Mouse (Mus musculus) G1E-ER4 (cell line): Measurements from ENCODE around the gene Prune2. TPM values are rescaled to one million over a fixed set of nuclear protein-coding genes. Genes with fewer than 3 reads are reported as not detected.

Experiments
- GATA1 ChIP-seq: IDR thresholded peaks from one replicate; pipeline ENCODE4 v1.8.0; 2012; ENCODE audit warnings: low read length, inconsistent platforms
- polyA plus RNA-seq: library from polyadenylated mRNA; stranded (reverse); fragments of >175 nt; gene quantifications from 2 replicates; pipeline ENCODE4 v1.2.3, GENCODE M21; 2012

Prune2 gene
- polyA plus RNA-seq, 1 experiment, result not detected

DNA sequence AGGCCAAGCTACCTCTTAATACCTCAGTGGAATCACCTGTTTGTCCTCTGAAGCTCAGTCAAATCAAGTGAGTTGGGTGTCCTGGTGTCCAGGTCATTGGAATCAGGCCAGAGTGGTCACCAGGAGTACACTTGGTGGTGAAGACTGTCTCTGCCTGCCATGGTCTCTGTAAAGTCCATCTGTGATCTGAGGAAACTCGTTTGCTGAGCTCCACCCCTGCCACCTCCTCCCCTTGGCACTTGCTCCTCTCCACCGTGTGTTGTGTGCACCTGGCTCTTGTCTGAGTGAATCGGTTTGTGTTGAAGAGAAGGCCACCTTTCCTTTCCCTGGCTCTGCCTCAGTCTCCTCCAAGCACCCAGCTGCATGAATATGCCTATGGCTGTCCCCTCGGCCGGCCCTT is 238.8 kb downstream of the Prune2 start:
- TF ChIP-seq GATA1, result no peak

DNA sequence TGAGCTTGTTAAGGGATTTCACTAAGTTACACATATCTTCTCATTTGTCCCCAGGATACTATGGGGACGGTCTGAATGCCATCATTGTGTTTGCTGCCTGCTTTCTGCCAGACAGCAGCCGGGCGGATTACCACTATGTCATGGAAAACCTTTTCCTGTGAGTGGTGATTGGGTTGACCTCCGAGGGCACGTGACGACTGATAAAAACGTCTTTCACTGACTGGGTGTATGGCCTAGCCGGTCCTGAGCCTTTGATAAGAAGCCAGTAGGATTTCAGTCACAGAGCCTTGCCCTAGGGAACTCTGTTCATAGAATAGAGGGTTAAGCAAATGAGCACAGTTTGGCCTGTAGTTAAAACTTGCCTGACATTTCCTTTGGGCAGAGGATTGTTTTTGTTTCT is 243.1 kb downstream of the Prune2 start:
- no peak for TF ChIP-seq GATA1

DNA sequence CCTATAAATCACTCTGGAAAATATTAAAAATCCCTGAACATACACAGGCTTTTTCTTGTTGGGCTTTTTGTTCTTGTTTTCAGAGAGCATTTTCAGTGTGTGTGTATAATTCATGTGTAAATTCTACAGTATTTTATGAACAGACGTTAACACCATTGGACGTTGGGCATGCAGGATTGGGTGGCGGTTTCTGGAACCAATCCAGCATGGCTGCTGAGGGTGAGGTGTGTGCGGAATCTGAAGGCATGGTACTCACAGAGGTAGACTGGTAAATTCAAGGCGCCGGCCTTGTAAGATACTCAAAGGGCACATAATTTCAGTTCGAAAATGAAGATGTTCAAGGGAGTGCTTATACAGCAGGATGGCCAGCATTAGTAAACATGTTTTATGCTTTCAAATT is 251.2 kb downstream of the Prune2 start:
- TF ChIP-seq GATA1, result no peak

DNA sequence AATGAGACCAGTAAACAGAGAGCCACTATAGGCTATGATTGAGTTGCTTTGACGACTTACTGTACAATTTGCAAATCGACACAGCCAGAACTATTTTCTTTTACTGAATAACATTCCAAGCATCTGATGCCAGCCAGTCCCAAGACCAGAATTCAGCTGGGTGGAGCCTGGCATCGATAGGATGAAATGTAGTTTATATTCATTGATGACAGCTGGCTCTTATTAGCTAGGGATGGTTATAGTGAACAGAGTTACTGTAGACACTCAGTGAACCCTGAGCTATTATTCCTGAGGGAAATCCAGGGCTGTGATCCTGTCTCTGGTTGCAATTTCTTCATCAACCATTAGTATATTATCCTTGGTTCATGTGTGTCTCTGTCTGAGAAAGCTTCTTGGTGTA is 254.6 kb downstream of the Prune2 start:
- TF ChIP-seq GATA1, result no peak

DNA sequence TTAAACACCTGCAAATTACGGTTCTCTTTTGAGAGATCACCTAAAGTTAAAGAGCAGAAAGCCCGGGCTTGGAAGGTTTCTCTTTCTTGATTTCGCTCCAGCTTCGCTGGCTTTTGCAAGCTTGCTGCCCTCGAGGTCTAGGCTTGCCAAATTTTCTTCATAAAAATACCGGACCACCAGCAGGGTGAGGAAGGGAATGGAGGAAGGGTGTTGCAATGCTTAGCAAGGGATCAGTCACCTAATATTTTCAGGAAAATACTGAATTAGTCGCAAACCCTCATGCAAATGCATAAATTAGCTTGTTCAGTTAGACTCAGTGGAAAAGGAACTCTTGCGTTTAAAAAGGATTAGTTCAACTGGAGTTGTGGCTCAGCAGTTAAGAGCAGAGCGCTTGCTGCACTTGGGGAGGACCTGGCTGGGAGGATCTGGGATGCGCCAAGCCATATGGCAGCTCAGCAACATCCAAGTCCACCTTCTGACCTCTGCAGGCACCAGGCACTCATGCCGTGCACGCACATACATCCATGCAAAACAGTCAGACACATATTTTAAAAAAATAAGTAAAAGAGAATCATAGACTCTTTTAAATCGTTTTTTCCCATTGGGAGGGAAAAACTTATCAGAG is 259.1 kb downstream of the Prune2 start:
- no peak for TF ChIP-seq GATA1

DNA sequence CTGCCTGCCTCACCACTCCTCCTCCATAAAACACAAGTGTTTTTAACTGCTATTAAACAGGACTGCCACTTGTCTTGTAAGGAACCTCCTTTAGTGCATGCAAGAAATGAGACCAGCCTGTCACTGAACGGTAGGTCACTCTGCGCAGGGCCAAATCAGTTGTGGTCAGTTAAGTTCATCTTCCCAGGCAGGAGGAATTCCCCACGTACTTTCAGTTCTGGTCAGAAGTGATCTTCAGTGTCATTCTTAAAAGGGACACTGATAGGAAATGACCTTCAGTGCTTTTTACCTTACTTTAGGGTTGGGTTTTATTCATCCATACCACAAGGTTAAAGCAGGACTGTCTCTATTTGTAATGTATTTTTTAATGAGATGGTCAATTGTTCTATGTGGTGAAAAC is 262.3 kb downstream of the Prune2 start:
- TF ChIP-seq GATA1, result no peak

DNA sequence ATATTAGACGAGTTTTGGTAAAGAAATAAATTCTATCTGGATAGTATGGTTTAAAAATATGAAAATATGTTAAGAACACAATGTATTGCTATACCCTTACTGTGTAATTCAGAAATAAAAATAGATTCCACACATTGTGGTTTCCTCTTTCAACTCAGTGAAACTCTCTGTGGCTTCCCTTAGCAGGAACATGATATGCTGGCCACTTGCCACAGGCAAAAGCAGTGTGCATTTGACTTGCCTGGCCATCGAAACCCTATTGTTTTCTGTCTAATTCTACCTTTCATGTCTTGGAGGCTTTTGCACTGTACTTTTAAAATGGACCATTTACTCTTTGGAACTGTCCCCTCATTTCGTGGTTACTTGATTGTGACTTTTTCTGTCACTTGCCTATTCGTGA is 267.9 kb downstream of the Prune2 start:
- TF ChIP-seq GATA1, result no peak

DNA sequence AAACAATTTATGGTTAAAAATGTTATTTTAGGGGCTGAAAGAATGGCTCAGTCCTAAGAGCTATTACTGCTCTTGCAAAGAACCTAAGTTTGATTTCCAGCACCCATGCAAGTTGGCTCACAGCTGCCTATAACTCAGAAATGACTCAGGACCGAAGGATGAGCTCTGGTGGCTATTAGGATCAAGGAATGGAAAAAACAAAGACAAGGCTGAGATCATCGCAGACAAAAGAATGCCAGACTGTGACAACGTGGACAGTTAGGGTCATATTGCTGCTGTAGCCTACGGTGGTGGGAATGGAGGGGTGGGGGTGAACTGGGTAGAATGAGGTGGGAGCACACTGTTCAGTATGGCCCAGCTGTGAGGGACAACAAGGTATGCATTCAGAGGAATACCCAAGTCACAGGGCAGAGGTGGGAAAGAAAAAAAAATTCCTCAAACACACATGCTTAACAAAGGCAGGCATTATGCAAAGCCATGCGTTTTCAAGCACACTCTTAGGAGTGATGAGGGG is 269.7 kb downstream of the Prune2 start:
- no peak for TF ChIP-seq GATA1

DNA sequence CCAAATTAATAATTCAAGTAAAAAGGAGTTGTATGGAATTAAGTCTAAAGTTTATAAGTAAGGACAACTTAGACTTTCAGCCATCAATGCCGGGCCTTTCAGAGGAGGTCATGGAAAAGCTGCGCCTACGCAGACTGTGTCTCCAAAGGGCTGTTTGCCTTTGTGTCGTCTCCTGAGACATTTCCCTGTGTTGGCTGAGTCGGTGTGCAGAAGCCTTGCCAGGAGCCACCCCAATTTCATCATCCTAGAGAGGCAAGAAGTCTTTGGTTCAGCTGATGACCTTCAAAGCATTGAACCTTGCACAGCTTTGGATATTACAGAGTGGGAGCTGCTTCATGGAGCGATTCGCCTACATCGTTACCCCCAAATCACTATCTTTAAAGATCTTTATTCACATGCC is 270.2 kb downstream of the Prune2 start:
- no peak for TF ChIP-seq GATA1

DNA sequence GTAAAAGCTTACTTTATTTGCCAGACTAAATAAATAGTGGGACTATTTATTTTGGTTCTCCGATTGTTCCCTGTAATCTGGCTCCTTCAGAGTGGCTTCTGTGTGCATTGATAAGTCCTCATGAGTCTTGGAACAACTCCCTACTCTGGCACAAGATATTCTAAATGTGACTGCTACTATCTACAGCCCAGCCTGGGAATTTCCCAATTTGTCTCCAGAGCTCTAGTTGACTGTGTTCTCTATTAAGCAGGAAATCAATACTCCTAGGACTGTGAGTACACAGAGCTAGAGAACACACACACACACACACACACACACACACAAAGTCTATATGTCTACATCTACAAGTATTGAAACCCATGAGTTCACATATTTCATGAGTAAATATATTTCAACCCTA is 274.1 kb downstream of the Prune2 start:
- TF ChIP-seq GATA1, result no peak

DNA sequence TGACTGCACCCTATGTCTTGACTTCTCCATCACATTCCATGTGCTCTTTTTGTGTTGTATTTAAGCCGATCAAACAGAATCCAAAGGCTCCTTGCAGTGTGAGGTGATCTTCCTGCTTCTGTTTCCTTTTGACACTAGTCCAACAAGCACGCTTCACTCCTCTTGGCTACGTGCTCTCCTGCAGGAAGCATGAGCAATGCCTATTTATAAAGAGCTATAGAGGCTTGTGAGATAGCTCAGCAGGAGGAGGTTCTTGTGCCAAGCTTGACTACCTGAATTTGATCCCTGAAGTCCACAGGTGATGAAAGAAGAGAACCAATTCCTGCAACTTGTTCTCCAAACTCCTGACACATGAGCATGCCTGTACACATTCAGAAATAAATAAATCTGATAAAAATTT is 282.6 kb downstream of the Prune2 start:
- no peak for TF ChIP-seq GATA1

DNA sequence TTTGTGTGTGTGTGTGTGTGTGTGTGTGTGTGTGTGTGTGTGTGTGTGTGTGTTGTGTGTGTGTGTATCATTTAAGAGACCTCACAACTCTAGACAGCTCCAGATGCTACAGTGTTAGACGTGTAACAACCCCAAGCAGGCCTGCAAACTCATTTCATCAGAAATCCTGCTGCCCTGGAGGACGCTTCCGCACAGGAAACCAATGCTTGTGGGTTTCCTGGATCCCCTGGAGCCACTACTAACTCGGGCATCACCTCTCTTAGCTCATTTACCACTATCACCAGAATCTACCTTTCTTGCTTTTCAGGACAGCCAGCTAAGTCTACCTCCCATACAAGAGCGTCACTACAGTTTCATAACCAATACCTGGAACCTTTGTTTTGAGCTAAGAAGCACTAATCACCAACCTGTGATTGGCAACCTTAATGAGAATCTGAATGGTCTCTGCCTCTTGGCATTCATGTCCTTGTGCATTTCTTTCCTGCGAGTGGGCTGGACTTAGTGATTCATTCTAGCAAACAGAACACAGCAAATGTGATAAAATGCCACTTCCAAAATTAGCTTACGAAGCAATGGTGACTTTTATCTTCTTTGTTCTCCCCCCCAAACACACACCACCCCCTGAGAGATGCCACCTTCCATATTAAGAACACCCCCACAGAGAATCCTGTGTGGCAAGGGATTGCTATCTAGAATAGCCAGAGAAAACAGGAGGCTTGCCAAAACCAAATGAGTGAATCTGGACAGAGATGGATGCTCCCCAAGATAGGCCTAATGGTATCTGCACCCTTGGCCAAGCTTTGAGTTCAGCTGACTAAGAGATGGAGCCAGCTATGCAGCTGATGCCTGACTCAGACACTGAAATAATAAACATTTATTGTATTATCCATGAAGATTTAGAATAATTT is 284.5 kb downstream of the Prune2 start:
- no peak for TF ChIP-seq GATA1

DNA sequence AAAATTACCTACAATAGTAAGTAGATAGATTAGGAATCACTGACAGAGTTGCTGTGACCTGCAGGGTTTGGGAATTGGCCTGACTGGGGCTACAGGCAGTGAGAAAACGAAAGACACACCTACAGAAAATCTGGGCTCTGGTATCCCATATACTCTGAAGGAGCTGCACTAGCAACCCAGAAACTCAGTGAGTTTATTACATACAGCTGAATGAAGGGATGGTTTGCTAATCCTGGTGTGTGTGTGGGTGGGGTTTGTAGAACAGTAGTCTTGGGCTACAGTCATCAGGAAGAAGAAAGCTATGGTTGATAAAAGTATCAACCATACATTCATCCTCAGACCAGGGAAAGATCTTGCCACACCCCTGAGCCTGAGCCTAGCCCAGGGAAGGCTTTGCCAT is 285.3 kb downstream of the Prune2 start:
- TF ChIP-seq GATA1, result no peak

DNA sequence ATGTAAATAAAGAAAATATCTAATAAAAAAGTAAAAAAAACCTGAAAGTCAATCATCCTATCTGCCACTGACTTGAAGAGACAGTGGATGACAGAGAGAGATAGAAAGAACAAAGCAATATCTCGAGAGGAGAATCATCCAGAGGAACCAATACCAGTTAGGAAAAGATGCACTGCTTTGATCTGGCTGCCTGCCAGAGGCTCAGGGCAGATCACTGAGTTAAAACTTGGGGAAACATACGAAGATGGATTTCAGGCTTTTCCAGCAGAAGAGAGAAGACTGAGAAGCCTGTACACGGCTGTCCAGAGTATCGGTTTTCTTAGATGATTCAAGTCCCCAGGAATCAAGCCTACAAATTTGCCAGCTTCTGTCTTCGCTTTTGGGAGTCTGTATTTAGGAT is 287.0 kb downstream of the Prune2 start:
- no peak for TF ChIP-seq GATA1

DNA sequence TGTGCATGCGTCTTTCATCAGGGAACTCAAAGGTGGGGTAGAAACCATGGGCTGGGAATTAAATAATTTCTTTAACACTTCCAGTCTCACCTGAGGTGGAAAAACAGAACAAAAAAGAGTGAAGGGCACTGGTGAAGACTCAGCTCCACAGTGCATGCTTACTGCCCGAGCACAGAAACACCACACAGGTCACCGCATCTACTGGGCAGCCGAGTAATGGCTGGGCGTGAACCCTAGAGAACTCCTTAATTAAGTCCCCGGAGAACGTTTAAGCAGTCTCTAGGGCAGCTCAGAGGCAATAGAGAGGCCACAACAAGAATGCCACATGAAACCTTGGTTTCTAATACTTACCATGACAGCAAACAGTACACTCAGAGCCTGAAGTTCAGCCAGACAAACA is 288.6 kb downstream of the Prune2 start:
- no peak for TF ChIP-seq GATA1

DNA sequence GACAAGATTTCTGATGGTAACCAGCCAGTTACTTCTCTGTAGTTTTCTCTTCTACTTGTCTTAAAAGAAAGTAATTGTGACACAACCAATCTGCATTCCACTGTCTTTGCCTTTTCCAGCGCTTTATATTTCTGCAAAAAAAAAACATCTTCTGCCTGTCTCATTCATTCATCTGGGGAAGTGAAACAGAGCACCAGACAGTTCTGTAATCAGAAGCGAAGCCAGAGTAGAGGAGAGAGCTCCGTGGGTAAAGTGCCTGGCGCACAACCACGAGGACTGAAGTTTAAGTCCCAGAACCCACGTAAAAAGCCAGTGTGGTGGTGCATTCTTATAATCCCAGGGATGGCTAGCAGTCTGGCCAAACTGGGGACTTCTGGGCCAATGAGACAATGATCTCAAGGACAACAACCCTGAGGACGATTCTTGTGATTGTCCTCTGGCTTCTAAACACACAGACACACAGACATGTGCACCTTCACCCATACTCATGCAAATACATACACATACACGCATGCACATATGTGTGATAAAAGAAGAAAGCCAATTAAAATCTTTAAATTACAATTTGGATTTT is 291.5 kb downstream of the Prune2 start:
- TF ChIP-seq GATA1, result no peak
